Mouse (Mus musculus) ES-E14 (cell line): Measurements from ENCODE around the gene U2af1.
"Not testable (repeated sequence)": the region's sequence is repeated elsewhere in the genome, so short reads cannot be mapped to it uniquely, and the experiment has no call there.

ENCODE experiments used
- HCFC1 ChIP-seq: IDR thresholded peaks from 2 replicates; pipeline ENCODE4 v1.6.1; 2012; ENCODE audit warnings: low read length, inconsistent platforms, borderline replicate concordance; ENCODE audit not compliant: insufficient read depth
- ZC3H11A ChIP-seq: IDR thresholded peaks from 2 replicates; pipeline ENCODE4 v1.6.1; 2012; ENCODE audit warnings: low read depth, mild to moderate bottlenecking, inconsistent platforms, low read length, borderline replicate concordance
- ZNF384 ChIP-seq: IDR thresholded peaks from 2 replicates; pipeline ENCODE4 v1.6.1; 2012; ENCODE audit warnings: low read depth, low read length, inconsistent platforms

- TF ChIP-seq ZC3H11A, HCFC1, ZNF384: not testable (repeated sequence)
Measured at GRCm38 (mm10) chr17:31695356-31695755, 36.7 kb upstream of the U2af1 start.
